Mouse (Mus musculus) kidney, adult 11 months (tissue): ENCODE results near the gene R3hdm2.

Experiments
- DNase-seq: peaks from one replicate; pipeline ENCODE4 v3.0.0; 2022

Gene R3hdm2

GRCm38 (mm10) chr10:127519903-127520713 is 140.0 kb downstream of the R3hdm2 start:
- no peak for DNase-seq

- peak; percentile 85 for DNase-seq
These were observed 140.7 kb downstream of the R3hdm2 start for GRCm38 (mm10) chr10:127520714-127521357.

GRCm38 (mm10) chr10:127521611-127522080 is 141.5 kb downstream of the R3hdm2 start:
- no peak for DNase-seq

- DNase-seq, result peak; percentile 82
These were observed 142.0 kb downstream of the R3hdm2 start, which contains the start of gene Shmt2 for GRCm38 (mm10) chr10:127522088-127522581. Gene Shmt2 (minus strand): TSS chr10:127522444.

- DNase-seq, result no peak
These were observed 144.6 kb downstream of the R3hdm2 start for GRCm38 (mm10) chr10:127524646-127525255.

GRCm38 (mm10) chr10:127526048-127526447 is 145.9 kb downstream of the R3hdm2 start:
- DNase-seq, result no peak

GRCm38 (mm10) chr10:127526681-127527080 is 146.6 kb downstream of the R3hdm2 start:
- peak; percentile 59 for DNase-seq

- DNase-seq, result no peak
These were observed 147.4 kb downstream of the R3hdm2 start for GRCm38 (mm10) chr10:127527481-127527880.

- no peak for DNase-seq
These were observed 150.8 kb downstream of the R3hdm2 start for GRCm38 (mm10) chr10:127530945-127531344.

- no peak for DNase-seq
These were observed 151.4 kb downstream of the R3hdm2 start for GRCm38 (mm10) chr10:127531548-127531947.

GRCm38 (mm10) chr10:127534036-127534928 is 154.2 kb downstream of the R3hdm2 start, which contains the start of gene Nxph4:
Gene Nxph4 (minus strand): TSS chr10:127534559.
- DNase-seq, result peak; percentile 42

GRCm38 (mm10) chr10:127534929-127535384 is 154.8 kb downstream of the R3hdm2 start:
- no peak for DNase-seq

- DNase-seq, result no peak
These were observed 156.6 kb downstream of the R3hdm2 start for GRCm38 (mm10) chr10:127536586-127537314.

- DNase-seq, result peak; percentile 76
These were observed 157.9 kb downstream of the R3hdm2 start for GRCm38 (mm10) chr10:127537854-127538583.

- DNase-seq, result no peak
These were observed 161.4 kb downstream of the R3hdm2 start for GRCm38 (mm10) chr10:127541510-127541909.

- no peak for DNase-seq
These were observed 162.0 kb downstream of the R3hdm2 start for GRCm38 (mm10) chr10:127542084-127542483.

- DNase-seq, result no peak
These were observed 162.6 kb downstream of the R3hdm2 start for GRCm38 (mm10) chr10:127542720-127543119.

GRCm38 (mm10) chr10:127543916-127544315 is 163.8 kb downstream of the R3hdm2 start:
- no peak for DNase-seq

GRCm38 (mm10) chr10:127544375-127544774 is 164.2 kb downstream of the R3hdm2 start:
- no peak for DNase-seq

GRCm38 (mm10) chr10:127546505-127546904 is 166.4 kb downstream of the R3hdm2 start:
- DNase-seq, result no peak

GRCm38 (mm10) chr10:127548236-127548635 is 168.1 kb downstream of the R3hdm2 start:
- no peak for DNase-seq
